Mouse (Mus musculus) lung, postnatal 10 days (tissue): Measurements from ENCODE around the gene Il12a.
"Not testable (repeated sequence)": the region's sequence is repeated elsewhere in the genome, so short reads cannot be mapped to it uniquely, and the experiment has no call there.

Experiments
- DNase-seq: peaks from one replicate; pipeline ENCODE4 v3.0.0; 2021

The Il12a gene

DNA sequence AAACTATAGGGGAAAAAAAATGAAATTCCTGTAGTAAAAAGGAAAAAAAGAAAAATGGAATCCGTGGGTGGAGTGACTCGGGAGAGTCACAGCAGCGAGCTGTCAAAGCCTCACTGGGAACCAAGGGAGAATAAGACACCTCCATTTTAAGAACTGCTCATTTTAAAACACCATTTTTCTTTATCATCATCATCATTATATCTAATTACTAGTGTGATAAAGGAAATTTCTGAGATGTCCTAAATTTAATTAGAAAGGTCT lies 53.0 kb downstream of the Il12a start:
- DNase-seq = no peak

DNA sequence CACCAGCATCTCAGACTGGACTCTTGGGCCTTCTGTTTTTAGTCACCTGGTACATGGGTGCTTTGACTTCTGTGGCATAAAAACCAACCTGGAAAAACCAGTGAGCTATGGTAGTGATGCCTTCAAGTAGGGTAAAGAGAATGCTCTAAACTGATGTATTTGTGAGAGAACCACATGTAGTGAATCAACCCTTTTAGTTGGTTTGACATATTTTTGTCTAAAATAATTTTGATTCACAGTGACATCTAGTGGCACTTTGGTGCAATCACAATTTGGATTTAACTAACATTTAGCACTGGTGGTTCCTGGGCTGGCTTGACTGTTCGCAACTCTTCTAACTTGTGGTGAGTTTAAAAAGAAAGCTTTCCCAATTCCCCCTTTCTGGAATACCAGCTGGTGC lies 53.7 kb downstream of the Il12a start:
- peak; percentile 15 for DNase-seq

DNA sequence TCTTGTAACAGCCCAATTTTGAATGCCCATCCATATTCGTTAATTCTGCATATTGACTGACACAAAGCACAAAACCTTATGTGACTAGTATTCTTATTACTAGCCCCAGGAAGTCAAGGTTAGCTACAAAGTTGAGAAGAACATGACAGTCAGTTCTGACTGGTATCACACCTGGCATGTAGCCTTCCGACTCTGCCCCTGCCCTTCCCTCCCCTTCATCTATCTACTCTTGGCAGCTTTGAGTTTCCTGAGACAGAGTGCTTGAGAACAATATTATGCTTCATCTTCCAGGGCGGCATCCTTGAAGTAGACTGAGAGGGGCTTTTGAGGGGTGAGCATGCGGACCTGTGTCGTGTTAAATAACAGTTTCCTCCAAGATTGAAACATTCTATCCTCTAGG lies 54.6 kb downstream of the Il12a start:
- DNase-seq = no peak

DNA sequence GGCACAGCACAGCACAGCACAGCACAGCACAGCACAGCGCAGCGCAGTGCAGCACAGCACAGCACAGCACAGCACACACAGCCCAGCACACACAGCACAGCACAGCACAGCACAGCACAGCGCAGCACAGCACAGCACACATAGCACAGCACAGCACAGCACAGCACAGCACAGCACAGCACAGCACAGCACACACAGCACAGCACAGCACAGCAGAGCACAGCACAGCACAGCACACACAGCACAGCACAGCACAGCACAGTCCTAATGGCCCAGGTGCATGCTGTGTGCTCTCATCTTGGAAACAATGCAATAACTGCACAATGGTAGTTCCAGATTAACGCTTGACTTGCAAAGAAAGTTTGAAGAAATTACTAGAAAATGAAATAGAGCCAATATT lies 55.8 kb downstream of the Il12a start:
- DNase-seq = not testable (repeated sequence)
